Mouse (Mus musculus) midbrain, embryonic 14.5 days (tissue): ENCODE data around the gene Denr. TPM values are rescaled to one million over a fixed set of nuclear protein-coding genes. Genes with fewer than 3 reads are reported as not detected.

Experiments used
- ATAC-seq: fragments of 200-750 bp; cut with Nextera tagmentation; 2 replicates; pipeline ENCODE4 v1.8.0; 2017; ENCODE audit warnings: moderate number of reproducible peaks, moderate library complexity; ENCODE audit not compliant: low FRiP score, low TSS enrichment
- DNase-seq: peaks from one replicate; pipeline ENCODE4 v3.0.0-alpha.2; 2015
- H3K27ac ChIP-seq: fragments of 300-500 bp; sonication (generic); replicated peaks from 2 replicates; pipeline ENCODE4 v1.5.1; 2014; ENCODE audit warnings: mild to moderate bottlenecking, low read depth, low read length, moderate library complexity
- H3K27me3 ChIP-seq: fragments of 300-500 bp; sonication (generic); 2 replicates; pipeline ENCODE4 v1.6.1; 2014; ENCODE audit warnings: low read length, control low read depth, mixed read lengths; ENCODE audit not compliant: control insufficient read depth, insufficient read depth
- H3K36me3 ChIP-seq: fragments of 300-500 bp; sonication (generic); 2 replicates; pipeline ENCODE4 v1.6.1; 2014; ENCODE audit warnings: low read length, control low read depth; ENCODE audit not compliant: control insufficient read depth, insufficient read depth
- H3K4me1 ChIP-seq: fragments of 300-500 bp; sonication (generic); 2 replicates; pipeline ENCODE4 v1.6.1; 2014; ENCODE audit warnings: mild to moderate bottlenecking, antibody characterized with exemption, low read length, control low read depth; ENCODE audit not compliant: control insufficient read depth, insufficient read depth
- H3K4me2 ChIP-seq: fragments of 300-500 bp; sonication (generic); 2 replicates; pipeline ENCODE4 v1.6.1; 2014; ENCODE audit warnings: mild to moderate bottlenecking, low read length, moderate library complexity
- H3K4me3 ChIP-seq: fragments of 300-500 bp; sonication (generic); replicated peaks from 2 replicates; pipeline ENCODE4 v1.5.1; 2014; ENCODE audit warnings: low read depth, low read length
- H3K9ac ChIP-seq: fragments of 300-500 bp; sonication (generic); replicated peaks from 2 replicates; pipeline ENCODE4 v1.6.1; 2014; ENCODE audit warnings: mild to moderate bottlenecking, low read length, moderate library complexity
- H3K9me3 ChIP-seq: fragments of 300-500 bp; sonication (generic); 2 replicates; pipeline ENCODE4 v1.6.1; 2016; ENCODE audit warnings: low read length, control low read depth, mixed read lengths; ENCODE audit not compliant: control insufficient read depth
- WGBS: fragments of 180-500 bp; shearing (Covaris S2); extraction: QIAGEN DNeasy Blood & Tissue Kit; methylation state at CpG from one replicate; pipeline ENCODE4 v1.1.7; 2014; 5-methylcytosine and 5-hydroxymethylcytosine counted together
- polyA plus RNA-seq: library from polyadenylated mRNA; unstranded; fragments of >200 nt; fragmentation: Nextera tagmentation; extraction: Ambion mirVana; gene quantifications from 2 replicates; pipeline ENCODE4 v1.2.1, GENCODE M21; 2014

Denr gene
- polyA plus RNA-seq, 1 experiment from 2014 or later: 118 TPM

DNA sequence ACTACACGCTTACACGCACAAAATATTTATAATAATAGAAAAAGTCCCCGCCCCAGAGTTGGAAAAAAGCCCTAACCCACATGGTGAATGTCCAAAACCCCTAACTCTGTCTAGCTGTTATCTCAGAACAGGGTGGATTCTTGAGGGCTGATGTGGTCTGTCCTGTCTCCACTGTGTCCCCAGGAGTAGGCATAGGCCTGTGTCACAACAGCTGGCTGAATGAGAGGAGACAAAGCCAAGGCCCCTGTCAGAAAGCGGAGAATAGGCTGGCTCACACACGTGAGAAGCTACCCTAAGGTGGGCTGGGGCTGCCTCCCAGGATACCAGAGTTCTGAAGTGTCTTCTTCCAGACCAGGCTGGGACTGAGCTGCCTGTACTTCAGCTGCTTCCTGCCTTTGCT is 71.2 kb downstream of the Denr start:
- Histone ChIP-seq H3K4me2 (no peak overlapping the region), H3K27me3 (peaks cover 4% of the 10 kb centered on the region; the same call in 1 of the 2 replicates), H3K4me3 (no peak overlapping the region), H3K4me1 (peaks cover 4% of the 10 kb centered on the region; the same call in 1 of the 2 replicates), H3K27ac (no peak overlapping the region), H3K36me3 (no peaks in the 10 kb centered on the region), H3K9me3 (no peaks in the 10 kb centered on the region), H3K9ac (no peak overlapping the region)
- no peak for DNase-seq
- ATAC-seq: no peak
- 85% methylated on average over 5 of the region's 5 CpGs for WGBS

Other genes starting within 250 kb of the Denr start
- 73.0 and 75.1 TPM in 2 replicates for gene Clip1, start 222.6 kb upstream of the Denr start, polyA plus RNA-seq
- 56.5 and 80.0 TPM in 2 replicates for gene Zcchc8, start 186.1 kb upstream of the Denr start, polyA plus RNA-seq
- gene Rsrc2, start 157.8 kb upstream of the Denr start, polyA plus RNA-seq: 137 and 138 TPM in 2 replicates
- 4.0 and 5.6 TPM in 2 replicates for gene Kntc1, start 157.5 kb upstream of the Denr start, polyA plus RNA-seq
- gene Hcar2, start 41.7 kb upstream of the Denr start, polyA plus RNA-seq: 0.11 TPM in 1 of 2 replicates, not detected in the other
- 0.08 and 0.41 TPM in 2 replicates for gene Hcar1, start 27.2 kb upstream of the Denr start, polyA plus RNA-seq
- 2.0 and 2.3 TPM in 2 replicates for gene Gm43518, start 20.2 kb downstream of the Denr start, polyA plus RNA-seq
- 4.3 and 4.6 TPM in 2 replicates for gene Ccdc62, start 23.5 kb downstream of the Denr start, polyA plus RNA-seq
- 22.5 and 24.7 TPM in 2 replicates for gene Hip1r, start 66.5 kb downstream of the Denr start, polyA plus RNA-seq
- 58.0 and 72.4 TPM in 2 replicates for gene Vps37b, start 125.1 kb downstream of the Denr start, polyA plus RNA-seq
- gene Abcb9, start 188.6 kb downstream of the Denr start, polyA plus RNA-seq: 10.9 and 11.6 TPM in 2 replicates
- 19.7 and 20.7 TPM in 2 replicates for gene Ogfod2, start 205.1 kb downstream of the Denr start, polyA plus RNA-seq
- 65.2 and 72.3 TPM in 2 replicates for gene Arl6ip4, start 208.9 kb downstream of the Denr start, polyA plus RNA-seq